Mouse (Mus musculus): ENCODE data around the gene Ralgapb.

GRCm38 (mm10) chr2:158389421-158389820 lies 20.2 kb upstream of the Ralgapb start:
- TF ChIP-seq CTCF (conservative IDR thresholded peaks at IDR 0.05; ENCODE audit: insufficient read depth, insufficient read length, low read depth, low read length) (no peak), POLR2A (IDR thresholded peaks at IDR 0.05; ENCODE audit: low read depth, low read length) (no peak)
